35 mouse cellular contexts compared by ENCODE assay signal in the genomic region with DNA sequence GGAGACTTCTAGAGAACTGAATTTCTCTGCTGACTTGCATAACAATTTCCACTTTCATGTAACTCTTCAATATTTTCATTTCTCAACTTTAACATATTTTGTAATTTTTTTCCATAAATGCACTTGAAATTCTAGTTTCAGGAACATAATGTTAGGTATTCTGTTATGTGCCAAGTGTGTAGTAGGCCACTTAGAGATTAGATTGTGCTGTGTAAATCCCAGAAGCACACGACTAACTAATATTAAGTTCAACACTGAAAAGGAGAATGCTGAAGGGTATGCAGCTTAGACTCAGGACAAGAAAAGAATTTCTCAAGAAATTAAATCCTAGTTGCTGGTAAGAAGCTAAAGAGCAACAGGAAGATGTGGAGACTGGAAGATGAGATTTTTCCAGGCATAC.
"Had no signal": no experiment of that assay in that cellular context is flagged by ENCODE, and none has a peak within 500 bp of the region (broad histone marks: within the 10 kb centered on the region; RNA-seq: fewer than 3 reads in every experiment).

No protein-coding gene starts in this region.

- H3K27ac ChIP-seq: heart, embryonic 10.5 days; heart, embryonic 13.5 days; heart, embryonic 15.5 days; hindbrain, embryonic 10.5 days; hindbrain, embryonic 12.5 days; hindbrain, embryonic 13.5 days; hindbrain, embryonic 14.5 days; hindbrain, embryonic 15.5 days; hindbrain, postnatal 0 days; intestine, embryonic 15.5 days; kidney, embryonic 15.5 days; kidney, postnatal 0 days; layer of hippocampus, adult 2 months had no signal

- H3K27me3 ChIP-seq: heart, embryonic 12.5 days; heart, embryonic 13.5 days; heart, embryonic 15.5 days; hindbrain, embryonic 12.5 days; hindbrain, embryonic 13.5 days; hindbrain, embryonic 15.5 days; intestine, embryonic 15.5 days; kidney, embryonic 15.5 days had no signal

- ATAC-seq: hindbrain, embryonic 16.5 days; hindbrain, postnatal 0 days; inflammation-experienced regulatory T-cells, adult 6 months; intestine, embryonic 15.5 days; intestine, embryonic 16.5 days; intestine, postnatal 0 days had no signal

- H3K4me1 ChIP-seq: heart, embryonic 10.5 days; heart, embryonic 12.5 days; heart, embryonic 13.5 days; heart, embryonic 15.5 days; hindbrain, embryonic 10.5 days; hindbrain, embryonic 12.5 days; hindbrain, embryonic 13.5 days; hindbrain, embryonic 15.5 days; intestine, embryonic 15.5 days; kidney, embryonic 15.5 days had no signal

- H3K36me3 ChIP-seq: heart, embryonic 10.5 days; heart, embryonic 12.5 days; heart, embryonic 13.5 days; heart, embryonic 15.5 days; hindbrain, embryonic 10.5 days; hindbrain, embryonic 12.5 days; hindbrain, embryonic 13.5 days; hindbrain, embryonic 15.5 days; intestine, embryonic 15.5 days; kidney, embryonic 15.5 days had no signal

- H3K9me3 ChIP-seq: heart, embryonic 10.5 days; heart, embryonic 12.5 days; heart, embryonic 13.5 days; heart, embryonic 15.5 days; hindbrain, embryonic 10.5 days; hindbrain, embryonic 12.5 days; hindbrain, embryonic 13.5 days; hindbrain, embryonic 15.5 days; intestine, embryonic 15.5 days; kidney, embryonic 15.5 days had no signal

- H3K4me3 ChIP-seq: heart, embryonic 10.5 days; heart, embryonic 12.5 days; heart, embryonic 13.5 days; heart, embryonic 15.5 days; hindbrain, embryonic 10.5 days; hindbrain, embryonic 12.5 days; hindbrain, embryonic 13.5 days; hindbrain, embryonic 15.5 days; intestine, embryonic 15.5 days; kidney, embryonic 15.5 days; layer of hippocampus, adult 2 months had no signal

- H3K4me2 ChIP-seq: heart, embryonic 11.5 days; heart, embryonic 12.5 days; heart, embryonic 13.5 days; heart, embryonic 15.5 days; hindbrain, embryonic 12.5 days; hindbrain, embryonic 13.5 days; hindbrain, embryonic 14.5 days; hindbrain, embryonic 15.5 days; intestine, embryonic 15.5 days; kidney, embryonic 15.5 days had no signal

- DNase-seq: heart, postnatal 10 days; heart, postnatal 14 days; heart, postnatal 36 days; heart, postnatal 4 days; kidney, adult 11 months; kidney, adult 18-20 months; kidney, adult 2 months; kidney, adult 8-10 months; kidney, adult 9 months; kidney, postnatal 10 days; kidney, postnatal 14 days; kidney, postnatal 25 days; kidney, postnatal 36 days; kidney, postnatal 4 days; layer of hippocampus, adult 9-11 months; layer of hippocampus, postnatal 36 days had no signal

- H3K9ac ChIP-seq: heart, embryonic 12.5 days; heart, embryonic 13.5 days; heart, embryonic 15.5 days; hindbrain, embryonic 12.5 days; hindbrain, embryonic 13.5 days; hindbrain, embryonic 14.5 days; hindbrain, embryonic 15.5 days; intestine, embryonic 15.5 days; kidney, embryonic 15.5 days had no signal
